Mouse (Mus musculus): Measurements from ENCODE around the gene Wdfy3. TPM values are rescaled to one million over a fixed set of nuclear protein-coding genes. Genes with fewer than 3 reads are reported as not detected.

Gene Wdfy3
- polyA plus RNA-seq, 2 experiments, result 3.8 to 5.0 TPM

- H3K36me3 ChIP-seq (replicated peaks; ENCODE audit: control insufficient read depth, insufficient read depth, low read depth), result peaks cover 4% of the 10 kb centered on the region
- no peak for TF ChIP-seq CTCF (IDR thresholded peaks at IDR 0.05; ENCODE audit: low read depth)
- no peak for TF ChIP-seq EP300 (IDR thresholded peaks at IDR 0.05; ENCODE audit: low read depth)
- 87% methylated on average over 22 of the region's 22 CpGs for WGBS (ENCODE audit: insufficient replicate concordance)
- no peaks in the 10 kb centered on the region; a peak in 1 of 4 replicates for H3K4me1 ChIP-seq (replicated peaks; ENCODE audit: control insufficient read depth in 2 of 2, insufficient read depth in 2 of 2, low read length in 1 of 2)
- no peaks in the 10 kb centered on the region for H3K9me3 ChIP-seq (ENCODE audit: control insufficient read depth, low read length)
- no peak for DNase-seq (ENCODE audit: low read depth in 3 of 3, low spot score in 3 of 3)
- H3K27me3 ChIP-seq (ENCODE audit: control insufficient read depth, insufficient read depth, low read length), result no peaks in the 10 kb centered on the region
- no peak for ATAC-seq (ENCODE audit: insufficient read depth)
- H3K4me2 ChIP-seq (ENCODE audit: low read depth), result no peak overlapping the region
- H3K9ac ChIP-seq (replicated peaks), result no peak overlapping the region
- H3K27ac ChIP-seq, result no peak overlapping the region
- H3K4me3 ChIP-seq (ENCODE audit: insufficient read depth in 1 of 2, low read depth in 2 of 2, low read length in 2 of 2), result no peak overlapping the region
These were observed 37.0 kb downstream of the Wdfy3 start for GRCm38 (mm10) chr5:102032594-102033240.

GRCm38 (mm10) chr5:102032191-102032590 lies 37.5 kb downstream of the Wdfy3 start:
- TF ChIP-seq CTCF (IDR thresholded peaks at IDR 0.05; ENCODE audit: low read depth) (no peak), EP300 (IDR thresholded peaks at IDR 0.05; ENCODE audit: low read depth) (no peak)
- WGBS (ENCODE audit: insufficient replicate concordance), result 81% methylated on average over 3 of the region's 3 CpGs
- H3K27me3 ChIP-seq (ENCODE audit: control insufficient read depth, insufficient read depth, low read length), result no peaks in the 10 kb centered on the region
- peaks cover 4% of the 10 kb centered on the region for H3K36me3 ChIP-seq (replicated peaks; ENCODE audit: control insufficient read depth, insufficient read depth, low read depth)
- no peak overlapping the region for H3K4me3 ChIP-seq (ENCODE audit: insufficient read depth in 1 of 2, low read depth in 2 of 2, low read length in 2 of 2)
- H3K9me3 ChIP-seq (ENCODE audit: control insufficient read depth, low read length), result no peaks in the 10 kb centered on the region
- ATAC-seq (ENCODE audit: insufficient read depth), result no peak
- no peak overlapping the region for H3K9ac ChIP-seq (replicated peaks)
- no peak overlapping the region for H3K27ac ChIP-seq
- DNase-seq (ENCODE audit: low read depth in 3 of 3, low spot score in 3 of 3), result no peak
- no peaks in the 10 kb centered on the region; a peak in 1 of 4 replicates for H3K4me1 ChIP-seq (replicated peaks; ENCODE audit: control insufficient read depth in 2 of 2, insufficient read depth in 2 of 2, low read length in 1 of 2)
- H3K4me2 ChIP-seq (ENCODE audit: low read depth), result no peak overlapping the region

- H3K9ac ChIP-seq (replicated peaks), result no peak overlapping the region
- 89% methylated on average over 11 of the region's 11 CpGs for WGBS (ENCODE audit: insufficient replicate concordance)
- H3K27me3 ChIP-seq (ENCODE audit: control insufficient read depth, insufficient read depth, low read length), result no peaks in the 10 kb centered on the region
- H3K4me3 ChIP-seq (ENCODE audit: insufficient read depth in 1 of 2, low read depth in 2 of 2, low read length in 2 of 2), result no peak overlapping the region
- H3K27ac ChIP-seq, result no peak overlapping the region
- H3K36me3 ChIP-seq (replicated peaks; ENCODE audit: control insufficient read depth, insufficient read depth, low read depth), result no peaks in the 10 kb centered on the region
- TF ChIP-seq CTCF (IDR thresholded peaks at IDR 0.05; ENCODE audit: low read depth), result no peak
- TF ChIP-seq EP300 (IDR thresholded peaks at IDR 0.05; ENCODE audit: low read depth), result no peak
- H3K4me2 ChIP-seq (ENCODE audit: low read depth), result no peak overlapping the region
- no peaks in the 10 kb centered on the region for H3K9me3 ChIP-seq (ENCODE audit: control insufficient read depth, low read length)
- no peak for DNase-seq (ENCODE audit: low read depth in 3 of 3, low spot score in 3 of 3)
- ATAC-seq (ENCODE audit: insufficient read depth), result no peak
- H3K4me1 ChIP-seq (replicated peaks; ENCODE audit: control insufficient read depth in 2 of 2, insufficient read depth in 2 of 2, low read length in 1 of 2), result no peaks in the 10 kb centered on the region
These were observed 46.3 kb downstream of the Wdfy3 start for GRCm38 (mm10) chr5:102023376-102023775.

GRCm38 (mm10) chr5:102022018-102022898 lies 47.5 kb downstream of the Wdfy3 start:
- no peak overlapping the region for H3K4me2 ChIP-seq (ENCODE audit: low read depth)
- H3K9ac ChIP-seq (replicated peaks), result no peak overlapping the region
- H3K27me3 ChIP-seq (ENCODE audit: control insufficient read depth, insufficient read depth, low read length), result no peaks in the 10 kb centered on the region
- H3K4me3 ChIP-seq (ENCODE audit: insufficient read depth in 1 of 2, low read depth in 2 of 2, low read length in 2 of 2), result no peak overlapping the region
- H3K36me3 ChIP-seq (replicated peaks; ENCODE audit: control insufficient read depth, insufficient read depth, low read depth), result no peaks in the 10 kb centered on the region
- H3K4me1 ChIP-seq (replicated peaks; ENCODE audit: control insufficient read depth in 2 of 2, insufficient read depth in 2 of 2, low read length in 1 of 2), result no peaks in the 10 kb centered on the region
- 80% methylated on average over 16 of the region's 16 CpGs for WGBS (ENCODE audit: insufficient replicate concordance)
- TF ChIP-seq CTCF (IDR thresholded peaks at IDR 0.05; ENCODE audit: low read depth) (no peak), EP300 (IDR thresholded peaks at IDR 0.05; ENCODE audit: low read depth) (no peak)
- no peak overlapping the region for H3K27ac ChIP-seq
- H3K9me3 ChIP-seq (ENCODE audit: control insufficient read depth, low read length), result no peaks in the 10 kb centered on the region
- ATAC-seq (ENCODE audit: insufficient read depth) (no peak), DNase-seq (ENCODE audit: low read depth in 3 of 3, low spot score in 3 of 3) (no peak)

DNA sequence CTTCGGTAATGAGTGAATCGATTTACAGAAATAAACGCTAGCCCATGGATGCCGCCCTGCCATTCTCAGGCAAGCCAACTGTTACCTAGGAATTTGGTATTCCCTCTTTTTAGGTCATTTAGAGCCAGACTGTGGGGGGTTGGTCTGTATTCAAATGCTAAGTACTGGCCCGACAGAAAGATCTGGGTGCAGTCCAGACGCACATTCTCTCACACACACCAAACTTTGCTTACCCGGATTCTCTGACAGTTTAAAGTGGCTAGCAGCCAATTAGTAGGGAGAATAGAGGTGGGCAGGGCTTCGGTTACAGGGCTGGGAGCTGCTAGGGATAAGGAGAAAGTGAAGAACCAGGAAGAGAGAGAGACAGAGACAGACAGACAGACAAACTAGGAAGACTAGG lies 55.5 kb downstream of the Wdfy3 start:
- DNase-seq (ENCODE audit: low read depth in 3 of 3, low spot score in 3 of 3) (no peak), ATAC-seq (ENCODE audit: insufficient read depth) (no peak)
- Histone ChIP-seq H3K27me3 (ENCODE audit: control insufficient read depth, insufficient read depth, low read length) (no peaks in the 10 kb centered on the region), H3K4me1 (replicated peaks; ENCODE audit: control insufficient read depth in 2 of 2, insufficient read depth in 2 of 2, low read length in 1 of 2) (peaks cover 0 to 6% of the 10 kb centered on the region in 2 experiments; a peak in 2 of 4 replicates), H3K9ac (replicated peaks) (no peak overlapping the region), H3K4me3 (ENCODE audit: insufficient read depth in 1 of 2, low read depth in 2 of 2, low read length in 2 of 2) (no peak overlapping the region), H3K9me3 (ENCODE audit: control insufficient read depth, low read length) (no peaks in the 10 kb centered on the region), H3K27ac (no peak overlapping the region), H3K36me3 (replicated peaks; ENCODE audit: control insufficient read depth, insufficient read depth, low read depth) (no peaks in the 10 kb centered on the region; the same call in 1 of the 2 replicates), H3K4me2 (ENCODE audit: low read depth) (no peak overlapping the region)
- WGBS (ENCODE audit: insufficient replicate concordance), result 84% methylated on average over 8 of the region's 8 CpGs
- TF ChIP-seq EP300 (IDR thresholded peaks at IDR 0.05; ENCODE audit: low read depth) (no peak), CTCF (IDR thresholded peaks at IDR 0.05; ENCODE audit: low read depth) (no peak)
